Mouse (Mus musculus): ENCODE results near the gene Atp6v0b.

Atp6v0b gene

DNA sequence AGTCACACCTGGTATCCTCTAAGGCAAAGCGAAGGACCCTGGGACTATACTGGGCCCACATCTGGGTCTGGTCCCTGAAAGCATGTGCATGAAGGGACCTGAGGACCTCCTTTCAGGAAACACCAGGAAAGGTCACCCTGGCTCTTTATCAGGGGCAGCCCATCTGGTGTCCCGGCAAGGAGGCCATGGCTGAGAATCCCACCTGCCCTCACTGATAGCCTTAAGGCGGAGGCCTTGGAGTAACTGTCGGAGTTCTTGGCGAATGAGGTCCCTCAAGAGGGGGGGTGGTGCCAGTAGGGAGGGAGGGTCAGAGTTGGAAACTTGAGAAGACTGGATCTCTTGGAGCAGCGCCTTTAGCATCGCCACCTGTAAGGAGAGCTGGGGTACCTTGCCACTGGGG is 15.3 kb downstream of the Atp6v0b start:
- DNase-seq (ENCODE audit: low read depth), result no peak

GRCm38 (mm10) chr4:117870437-117870836 is 16.7 kb downstream of the Atp6v0b start:
- no peak for DNase-seq (ENCODE audit: low read depth)

DNA sequence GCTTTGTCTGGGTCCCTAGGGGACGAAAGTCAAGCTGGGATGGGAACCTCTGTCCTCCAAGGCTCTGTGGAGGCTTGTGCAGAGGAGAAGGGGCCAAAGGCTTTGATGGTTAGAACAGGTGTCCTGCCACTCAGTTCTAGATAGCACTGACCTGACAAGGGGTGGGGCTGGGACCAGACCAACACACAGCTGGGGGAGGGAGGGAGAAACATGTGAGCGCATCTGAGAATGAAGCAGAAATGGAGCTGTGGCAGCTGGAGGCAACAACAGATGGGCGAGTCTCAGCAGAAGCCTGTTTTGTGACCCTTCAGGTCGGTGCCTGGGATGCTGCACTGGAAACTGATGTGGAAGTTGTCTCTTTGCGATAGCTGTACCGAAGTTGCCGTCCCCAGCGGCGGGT is 17.8 kb downstream of the Atp6v0b start:
- DNase-seq (ENCODE audit: low read depth), result no peak

GRCm38 (mm10) chr4:117867823-117868222 is 19.3 kb downstream of the Atp6v0b start:
- no peak for DNase-seq (ENCODE audit: low read depth)

DNA sequence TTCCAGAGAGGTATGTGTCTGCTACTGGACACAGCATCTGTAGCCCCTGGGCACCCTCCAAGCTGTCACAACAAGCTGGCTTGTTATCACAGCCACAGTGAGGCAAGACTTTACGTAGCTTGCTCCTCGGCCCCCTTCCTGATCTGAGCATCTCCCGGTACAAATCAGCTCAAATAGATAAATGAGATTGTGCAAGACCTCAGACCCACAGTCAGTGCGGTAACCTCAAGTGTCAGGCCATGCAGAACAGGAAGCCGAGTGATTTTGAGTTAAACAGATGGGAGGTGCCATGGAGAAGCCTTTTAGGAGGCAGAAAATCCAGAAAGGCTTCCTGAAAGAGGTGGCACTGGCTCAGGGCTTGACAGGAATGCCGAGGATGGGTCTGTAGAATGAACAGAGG is 20.1 kb downstream of the Atp6v0b start:
- no peak for DNase-seq (ENCODE audit: low read depth)

- DNase-seq (ENCODE audit: low read depth), result no peak
Observed at GRCm38 (mm10) chr4:117866083-117866482, 21.1 kb downstream of the Atp6v0b start.

DNA sequence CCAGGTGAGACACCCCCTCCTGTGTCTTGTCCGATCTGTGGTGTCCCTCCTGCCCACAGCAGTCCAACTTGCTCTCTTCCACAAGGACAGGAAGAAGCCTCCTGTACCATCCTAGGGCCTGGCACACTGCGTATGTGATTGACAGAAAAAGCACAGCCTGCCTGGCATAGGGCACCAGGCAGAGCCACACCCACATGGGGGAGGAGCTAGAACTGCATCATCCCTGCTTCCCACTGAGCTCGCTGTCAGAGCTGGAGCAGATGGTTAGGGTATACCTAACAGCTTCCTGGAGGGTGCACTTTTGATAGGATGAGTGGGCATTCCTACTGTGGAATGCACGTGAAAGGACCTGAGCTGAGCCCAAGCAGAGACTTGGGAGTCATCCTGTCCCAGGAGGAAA is 24.3 kb downstream of the Atp6v0b start:
- no peak for DNase-seq (ENCODE audit: low read depth)

DNA sequence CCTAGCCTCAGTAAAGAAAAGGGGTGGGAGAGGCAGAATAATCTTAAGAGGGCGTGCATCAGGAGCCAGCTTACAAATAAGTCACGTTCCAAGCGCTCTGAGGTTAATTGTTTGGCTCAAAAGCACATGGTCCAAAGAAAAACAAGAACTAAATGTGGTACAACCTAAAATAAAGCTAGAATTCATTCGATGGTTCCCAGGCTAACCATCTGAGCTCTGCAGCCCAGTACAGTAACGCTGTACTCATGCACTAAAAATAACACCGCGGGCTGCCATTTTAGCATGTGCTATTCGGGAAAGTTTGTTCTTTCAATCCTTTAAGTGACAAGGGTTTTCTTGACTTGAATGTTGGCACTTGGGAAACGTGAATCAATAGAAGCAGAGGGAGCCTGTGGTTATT is 26.6 kb downstream of the Atp6v0b start:
- no peak for DNase-seq (ENCODE audit: low read depth)

GRCm38 (mm10) chr4:117858794-117859193 is 28.3 kb downstream of the Atp6v0b start:
- no peak for DNase-seq (ENCODE audit: low read depth)

GRCm38 (mm10) chr4:117855146-117855545 is 32.0 kb downstream of the Atp6v0b start:
- DNase-seq (ENCODE audit: low read depth), result no peak

GRCm38 (mm10) chr4:117852152-117852868 is 34.8 kb downstream of the Atp6v0b start:
- no peak for DNase-seq (ENCODE audit: low read depth)

DNA sequence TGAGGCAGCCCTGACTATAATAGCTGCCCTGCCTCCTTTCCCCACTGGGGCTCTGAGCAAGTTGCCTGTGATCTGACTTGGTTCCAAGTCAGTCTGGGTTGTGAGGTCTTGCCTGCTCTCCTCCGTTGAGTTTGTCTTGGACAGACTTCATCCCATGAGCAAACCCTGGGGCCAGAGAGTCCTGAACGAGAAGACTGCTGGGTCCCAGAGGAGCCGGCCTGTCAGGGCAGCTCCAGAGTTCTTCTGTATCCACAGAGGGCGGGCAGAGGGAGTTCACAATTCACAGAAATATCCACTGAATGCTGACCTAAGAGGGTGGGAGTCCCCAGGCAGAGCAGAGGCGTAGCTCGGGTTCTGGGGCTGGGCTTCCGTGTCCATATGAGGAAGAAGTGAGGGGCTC is 36.3 kb downstream of the Atp6v0b start:
- DNase-seq (ENCODE audit: low read depth), result peak; percentile 27

GRCm38 (mm10) chr4:117850176-117850575 is 37.0 kb downstream of the Atp6v0b start:
- no peak for DNase-seq (ENCODE audit: low read depth)

- DNase-seq (ENCODE audit: low read depth), result no peak
Observed at GRCm38 (mm10) chr4:117849506-117849905, 37.6 kb downstream of the Atp6v0b start.

DNA sequence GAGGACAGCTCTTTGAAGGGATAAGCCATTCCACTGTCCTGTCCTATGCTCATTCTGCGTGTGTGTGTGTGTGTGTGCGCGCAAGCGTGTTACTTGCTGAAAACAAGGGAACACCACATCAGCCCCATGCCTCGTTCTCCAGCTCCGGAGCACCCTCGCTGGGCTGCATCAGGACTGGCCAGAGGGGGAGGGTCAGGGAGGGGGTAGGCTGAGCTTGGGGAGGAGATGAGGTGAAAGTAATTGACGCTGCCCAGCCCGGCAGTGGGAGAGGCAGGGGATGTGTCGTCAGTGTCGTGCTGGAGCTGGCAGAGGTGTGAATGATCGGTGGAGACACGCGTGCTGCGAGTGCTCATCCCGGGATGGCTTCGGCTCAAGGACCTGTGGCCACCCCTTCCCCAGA is 38.1 kb downstream of the Atp6v0b start:
- no peak for DNase-seq (ENCODE audit: low read depth)

DNA sequence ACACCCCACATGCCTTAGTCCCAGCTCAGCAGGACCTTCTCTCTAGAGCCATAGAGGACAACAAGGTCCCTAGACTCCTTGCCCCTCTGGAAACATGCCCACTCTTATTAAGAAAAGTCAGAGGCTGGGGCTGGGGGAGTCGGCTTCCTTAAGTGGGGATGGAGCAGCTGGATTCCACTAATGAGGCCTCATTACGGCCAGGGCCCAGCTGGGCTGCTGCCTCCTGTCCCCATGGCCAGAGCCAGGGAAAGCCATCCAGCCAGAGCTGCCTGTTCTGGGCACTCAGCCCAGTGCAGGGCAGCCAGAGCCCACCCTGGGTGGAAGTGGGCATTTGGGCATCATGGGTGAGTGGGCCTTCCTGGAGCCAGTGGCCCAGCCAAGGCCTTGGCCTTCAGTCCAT is 40.1 kb downstream of the Atp6v0b start:
- DNase-seq (ENCODE audit: low read depth), result no peak

GRCm38 (mm10) chr4:117846261-117846660 is 40.9 kb downstream of the Atp6v0b start:
- no peak for DNase-seq (ENCODE audit: low read depth)

GRCm38 (mm10) chr4:117845316-117845715 is 41.8 kb downstream of the Atp6v0b start:
- DNase-seq (ENCODE audit: low read depth), result no peak

GRCm38 (mm10) chr4:117844467-117844866 is 42.7 kb downstream of the Atp6v0b start:
- no peak for DNase-seq (ENCODE audit: low read depth)

DNA sequence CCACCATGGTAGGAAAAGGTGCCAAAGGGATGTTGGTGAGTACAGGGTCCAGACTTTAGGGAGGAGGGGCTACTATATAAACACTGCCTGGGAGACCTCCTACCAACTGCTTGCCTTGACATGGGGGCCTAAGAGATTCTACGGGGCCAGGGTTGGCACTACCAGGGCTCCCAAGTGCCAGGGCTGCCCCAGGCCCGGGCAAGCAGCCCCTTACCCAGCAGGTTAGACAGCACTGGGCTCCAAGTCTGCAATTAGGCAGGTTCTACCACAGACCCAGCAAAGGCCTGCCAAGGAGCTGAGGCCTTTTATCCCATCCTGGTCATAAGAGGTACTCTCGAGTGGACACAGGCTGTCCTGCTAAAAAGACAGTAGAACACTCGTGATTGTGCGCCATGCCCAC is 44.0 kb downstream of the Atp6v0b start:
- DNase-seq (ENCODE audit: low read depth), result no peak

DNA sequence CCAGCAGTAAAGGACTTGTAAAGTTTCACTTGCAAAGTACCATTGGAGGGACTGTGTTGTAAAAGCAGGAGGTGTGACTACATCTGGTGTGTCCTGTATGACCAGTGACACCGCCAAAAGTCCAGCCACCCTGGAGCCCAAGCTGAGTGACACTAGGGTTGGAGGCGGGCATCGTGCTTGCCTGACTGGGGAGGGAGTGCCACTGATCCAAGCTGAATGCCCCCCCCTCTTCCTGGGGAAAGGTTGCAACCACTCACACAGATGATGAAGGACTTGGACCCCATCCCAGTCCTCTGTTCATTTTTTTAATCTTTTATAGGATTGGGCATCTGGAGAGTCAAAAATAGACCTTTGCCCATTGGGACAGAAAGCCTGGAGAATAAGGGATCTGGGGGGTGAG is 45.6 kb downstream of the Atp6v0b start:
- DNase-seq (ENCODE audit: low read depth), result no peak

DNA sequence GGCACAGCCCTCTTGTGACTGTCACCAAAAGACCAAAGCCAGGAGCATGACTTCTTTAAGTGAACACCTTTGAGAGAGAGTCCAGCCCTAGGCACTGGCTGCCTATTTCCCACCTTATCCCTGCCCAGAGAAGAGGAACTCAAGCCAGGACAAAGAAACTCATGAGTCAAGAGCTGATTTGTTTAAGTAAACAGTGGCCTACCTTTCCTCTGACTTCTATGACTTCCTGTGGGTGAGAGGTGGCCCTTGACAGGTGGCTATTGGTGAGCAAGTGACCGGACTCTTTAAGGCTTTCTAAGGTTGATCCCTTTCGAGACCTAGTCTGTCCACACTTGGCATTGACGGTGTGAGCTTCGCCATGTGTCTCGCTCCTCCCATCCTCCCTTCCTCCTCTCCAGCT is 46.3 kb downstream of the Atp6v0b start:
- no peak for DNase-seq (ENCODE audit: low read depth)

- no peak for DNase-seq (ENCODE audit: low read depth)
Observed at GRCm38 (mm10) chr4:117839366-117839765, 47.8 kb downstream of the Atp6v0b start.

GRCm38 (mm10) chr4:117837271-117837670 is 49.9 kb downstream of the Atp6v0b start:
- no peak for DNase-seq (ENCODE audit: low read depth)

Measured in fibroblast of lung, adult 2 months (primary cell).